Mouse (Mus musculus): ENCODE results near the gene Porcn. TPM values are rescaled to one million over a fixed set of nuclear protein-coding genes. Genes with fewer than 3 reads are reported as not detected.

Gene Porcn
- 20.3 and 22.3 TPM in 2 replicates for polyA plus RNA-seq (2015; fragmentation: Nextera tagmentation; extraction: Ambion mirVana)

DNA sequence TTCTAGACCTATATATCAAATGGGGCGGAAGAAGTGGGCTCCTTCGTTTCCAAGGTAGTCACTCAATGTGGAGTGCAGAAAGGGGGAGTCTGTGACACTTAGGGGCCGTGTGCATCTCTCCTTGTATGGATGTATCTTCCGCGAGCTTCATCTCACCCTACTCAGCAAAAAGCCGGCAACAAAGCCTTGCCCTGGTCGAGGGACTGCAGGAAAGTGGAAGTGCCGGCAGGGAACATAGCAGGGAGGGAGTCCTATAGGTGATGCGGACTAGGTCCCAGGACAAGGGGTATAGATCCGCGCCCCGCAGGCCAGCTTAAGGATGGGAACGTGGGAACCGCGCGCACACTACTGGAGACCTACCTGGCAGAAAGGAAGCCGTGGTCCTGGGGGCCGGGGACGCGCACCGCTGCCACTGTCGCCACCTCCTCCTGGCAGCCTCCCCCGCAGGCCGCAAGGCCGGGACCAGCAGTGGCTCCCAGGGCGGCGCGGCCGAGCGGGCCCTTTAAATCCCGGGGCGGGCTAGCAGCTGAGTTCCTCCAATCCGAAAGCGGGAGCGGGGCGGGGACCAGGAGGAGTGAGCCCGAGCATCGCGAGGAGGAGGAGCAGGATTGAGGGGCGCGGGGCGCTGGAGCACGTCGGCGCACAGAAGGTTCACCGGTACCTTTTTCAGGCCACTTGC is at the start of gene Porcn:
TSS of gene Porcn (minus strand) at position 511 of the 679 bp plus-strand sequence.
- DNase-seq (ENCODE audit: low spot score) (peak; percentile 82), ATAC-seq (peak; percentile 97)
- Histone ChIP-seq H3K4me3 (ENCODE audit: low read depth, low read length) (peak within 1 kb of the TSS; percentile 43), H3K27ac (ENCODE audit: low read length) (no peak within 1 kb of the TSS), H3K4me2 (replicated peaks; ENCODE audit: low read depth, low read length) (peak within 1 kb of the TSS; percentile 61), H3K4me1 (ENCODE audit: insufficient read depth, low read depth, low read length) (no peaks in the 10 kb centered on the region), H3K36me3 (ENCODE audit: insufficient read depth, low read length) (no peaks in the 10 kb centered on the region), H3K9me3 (ENCODE audit: low read length) (no peaks in the 10 kb centered on the region), H3K9ac (replicated peaks; ENCODE audit: low read depth) (peak within 1 kb of the TSS; percentile 44), H3K27me3 (replicated peaks; ENCODE audit: insufficient read depth, low read length) (no peaks in the 10 kb centered on the region)
- TF ChIP-seq EP300 (IDR thresholded peaks at IDR 0.05) (no peak), CTCF (IDR thresholded peaks at IDR 0.05) (no peak)
- 5% methylated on average over 35 of the region's 46 CpGs for WGBS

DNA sequence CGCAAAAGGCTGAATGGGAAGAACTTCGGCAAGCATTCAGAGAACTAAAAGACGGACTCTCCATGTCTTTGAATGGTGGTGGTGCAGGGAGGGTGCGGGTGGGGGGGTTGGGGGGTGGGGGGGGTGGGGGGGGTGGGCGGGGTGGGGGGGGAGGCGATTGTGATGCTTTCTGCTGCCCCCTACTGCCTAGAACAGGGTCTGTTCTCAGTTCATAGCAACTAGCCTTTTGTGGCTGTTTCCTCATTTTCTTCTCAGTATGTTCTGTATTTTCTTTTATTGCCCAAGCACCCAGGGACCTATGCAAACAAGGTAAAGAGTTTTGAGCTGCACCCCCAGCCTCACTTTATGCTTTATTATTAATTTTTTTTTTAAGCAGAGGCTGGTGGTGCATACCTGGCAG is 49.5 kb upstream of the Porcn start:
- Histone ChIP-seq H3K4me2 (replicated peaks; ENCODE audit: low read depth, low read length) (no peak overlapping the region), H3K27me3 (replicated peaks; ENCODE audit: insufficient read depth, low read length) (no peaks in the 10 kb centered on the region), H3K27ac (ENCODE audit: low read length) (no peak overlapping the region), H3K9me3 (ENCODE audit: low read length) (no peaks in the 10 kb centered on the region), H3K4me1 (ENCODE audit: insufficient read depth, low read depth, low read length) (no peaks in the 10 kb centered on the region), H3K4me3 (ENCODE audit: low read depth, low read length) (no peak overlapping the region), H3K9ac (replicated peaks; ENCODE audit: low read depth) (no peak overlapping the region), H3K36me3 (ENCODE audit: insufficient read depth, low read length) (no peaks in the 10 kb centered on the region)
- ATAC-seq: no peak
- no peak for DNase-seq (ENCODE audit: low spot score)
- no peak for TF ChIP-seq EP300 (IDR thresholded peaks at IDR 0.05)
- TF ChIP-seq CTCF (IDR thresholded peaks at IDR 0.05): no peak
- 33% methylated on average over 4 of the region's 6 CpGs for WGBS

- H3K9ac ChIP-seq (replicated peaks; ENCODE audit: low read depth): no peak overlapping the region
- ATAC-seq (no peak), DNase-seq (ENCODE audit: low spot score) (no peak)
- no peak overlapping the region for H3K4me3 ChIP-seq (ENCODE audit: low read depth, low read length)
- TF ChIP-seq EP300 (IDR thresholded peaks at IDR 0.05) (no peak), CTCF (IDR thresholded peaks at IDR 0.05) (no peak)
- H3K4me2 ChIP-seq (replicated peaks; ENCODE audit: low read depth, low read length): no peak overlapping the region
- H3K36me3 ChIP-seq (ENCODE audit: insufficient read depth, low read length): no peaks in the 10 kb centered on the region
- H3K4me1 ChIP-seq (ENCODE audit: insufficient read depth, low read depth, low read length): no peaks in the 10 kb centered on the region
- no peak overlapping the region for H3K27ac ChIP-seq (ENCODE audit: low read length)
- no peaks in the 10 kb centered on the region for H3K27me3 ChIP-seq (replicated peaks; ENCODE audit: insufficient read depth, low read length)
- H3K9me3 ChIP-seq (ENCODE audit: low read length): no peaks in the 10 kb centered on the region
- WGBS: 79% methylated on average over 2 of the region's 2 CpGs
Measured at GRCm38 (mm10) chrX:8253711-8254110, 47.4 kb upstream of the Porcn start.

- H3K27ac ChIP-seq (ENCODE audit: low read length): peak within 1 kb of the TSS; percentile 57; the same call in 1 of the 2 replicates
- 13% methylated on average over 45 of the region's 45 CpGs for WGBS
- no peaks in the 10 kb centered on the region for H3K9me3 ChIP-seq (ENCODE audit: low read length)
- ATAC-seq (peak; percentile 93), DNase-seq (ENCODE audit: low spot score) (peak; percentile 95)
- H3K4me2 ChIP-seq (replicated peaks; ENCODE audit: low read depth, low read length): peak within 1 kb of the TSS; percentile 55
- H3K4me3 ChIP-seq (ENCODE audit: low read depth, low read length): peak within 1 kb of the TSS; percentile 51
- H3K4me1 ChIP-seq (ENCODE audit: insufficient read depth, low read depth, low read length): no peaks in the 10 kb centered on the region
- TF ChIP-seq EP300 (IDR thresholded peaks at IDR 0.05) (0 out of 2 replicates have a peak, but pooled peaks have one; percentile 51), CTCF (IDR thresholded peaks at IDR 0.05) (no peak)
- peak within 1 kb of the TSS; percentile 50 for H3K9ac ChIP-seq (replicated peaks; ENCODE audit: low read depth)
- H3K36me3 ChIP-seq (ENCODE audit: insufficient read depth, low read length): no peaks in the 10 kb centered on the region
- no peaks in the 10 kb centered on the region for H3K27me3 ChIP-seq (replicated peaks; ENCODE audit: insufficient read depth, low read length)
Measured at GRCm38 (mm10) chrX:8252334-8253285, 46.3 kb upstream of the Porcn start, which contains the start of gene Ftsj1. Ftsj1 (minus strand) TSS chrX:8252406.

DNA sequence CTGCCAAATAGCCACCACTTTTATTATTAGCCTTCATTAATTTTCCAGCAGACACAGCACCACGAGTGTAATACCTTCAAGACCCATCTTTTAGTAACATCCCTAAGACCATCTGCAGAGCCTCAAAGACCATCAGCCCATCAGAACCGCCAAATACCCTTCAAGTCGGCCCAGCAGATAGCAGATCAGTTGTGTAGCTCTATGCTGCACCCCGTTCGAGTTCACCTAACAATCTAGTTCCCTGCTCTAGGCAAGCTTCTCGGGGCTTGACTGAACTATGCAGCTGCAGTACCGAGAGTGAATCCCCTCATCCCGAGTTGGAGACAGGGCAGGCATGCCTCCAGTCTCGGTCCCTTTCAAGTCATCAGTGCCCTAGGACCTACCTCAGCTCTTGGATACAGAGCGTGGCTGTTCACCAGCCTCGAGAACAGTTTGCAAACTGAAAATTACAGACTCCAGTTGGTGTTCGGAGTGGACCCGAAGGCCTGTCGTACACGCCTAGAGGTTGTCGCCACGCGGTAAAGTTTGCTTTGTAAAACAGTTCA is 45.5 kb upstream of the Porcn start:
- no peak for TF ChIP-seq EP300 (IDR thresholded peaks at IDR 0.05)
- TF ChIP-seq CTCF (IDR thresholded peaks at IDR 0.05): no peak
- Histone ChIP-seq H3K9ac (replicated peaks; ENCODE audit: low read depth) (peak overlapping the region; percentile 50), H3K27me3 (replicated peaks; ENCODE audit: insufficient read depth, low read length) (no peaks in the 10 kb centered on the region), H3K4me2 (replicated peaks; ENCODE audit: low read depth, low read length) (peak overlapping the region; percentile 55), H3K4me1 (ENCODE audit: insufficient read depth, low read depth, low read length) (no peaks in the 10 kb centered on the region), H3K4me3 (ENCODE audit: low read depth, low read length) (peak overlapping the region; percentile 51), H3K9me3 (ENCODE audit: low read length) (no peaks in the 10 kb centered on the region), H3K36me3 (ENCODE audit: insufficient read depth, low read length) (no peaks in the 10 kb centered on the region), H3K27ac (ENCODE audit: low read length) (0 out of 2 replicates have a peak overlapping the region, but pooled peaks have one; percentile 57)
- ATAC-seq: peak; percentile 32
- 12% methylated on average over 18 of the region's 18 CpGs for WGBS
- no peak for DNase-seq (ENCODE audit: low spot score)

All from lung, postnatal 0 days (tissue).